Mouse (Mus musculus): ENCODE measurements around the gene Gramd1b. TPM values are rescaled to one million over a fixed set of nuclear protein-coding genes. Genes with fewer than 3 reads are reported as not detected.

Gene Gramd1b
- total and polyA plus RNA-seq, 2 experiments from 2014 or later, result 3.2 to 17.4 TPM

DNA sequence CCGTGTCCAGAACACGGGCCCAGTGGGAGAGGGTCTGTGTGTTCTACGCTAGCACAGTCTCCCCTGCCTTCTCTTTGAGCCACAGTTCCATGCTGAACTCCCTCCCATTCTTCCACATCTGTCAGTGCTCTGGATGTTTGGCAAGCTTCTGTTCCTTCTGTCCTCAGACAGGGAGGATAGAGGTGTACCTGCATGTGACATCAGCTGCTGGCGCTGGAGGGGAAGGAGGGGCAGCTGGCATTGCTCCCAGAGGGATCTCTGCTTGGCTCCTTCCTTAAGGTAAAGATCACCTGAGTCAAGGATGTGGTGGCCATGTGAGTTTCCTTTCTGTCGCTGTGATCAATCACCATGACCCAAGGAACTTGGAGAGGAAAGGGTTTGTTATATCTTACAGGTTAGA, 129.4 kb downstream of the Gramd1b start:
- Histone ChIP-seq H3K27ac (ENCODE audit: low read depth) (no peak overlapping the region), H3K9me3 (replicated peaks; ENCODE audit: control insufficient read depth, low read length) (no peaks in the 10 kb centered on the region), H3K27me3 (ENCODE audit: control insufficient read depth, insufficient read depth, low read length) (no peaks in the 10 kb centered on the region), H3K36me3 (replicated peaks; ENCODE audit: control insufficient read depth, insufficient read depth, low read length) (no peaks in the 10 kb centered on the region), H3K9ac (replicated peaks; ENCODE audit: low read depth, low read length) (no peak overlapping the region), H3K4me2 (ENCODE audit: low read depth, low read length) (no peak overlapping the region), H3K4me1 (ENCODE audit: control insufficient read depth, insufficient read depth) (peaks cover 4% of the 10 kb centered on the region; the same call in 1 of the 2 replicates), H3K4me3 (ENCODE audit: low read depth, low read length) (no peak overlapping the region)
- TF ChIP-seq EP300 (IDR thresholded peaks at IDR 0.05; ENCODE audit: low read depth), result no peak
- TF ChIP-seq CTCF (IDR thresholded peaks at IDR 0.05; ENCODE audit: low read depth), result no peak
- 85% methylated on average over 5 of the region's 5 CpGs for WGBS
- DNase-seq (ENCODE audit: low spot score) (no peak), ATAC-seq (ENCODE audit: insufficient read depth, low read depth) (no peak)

DNA sequence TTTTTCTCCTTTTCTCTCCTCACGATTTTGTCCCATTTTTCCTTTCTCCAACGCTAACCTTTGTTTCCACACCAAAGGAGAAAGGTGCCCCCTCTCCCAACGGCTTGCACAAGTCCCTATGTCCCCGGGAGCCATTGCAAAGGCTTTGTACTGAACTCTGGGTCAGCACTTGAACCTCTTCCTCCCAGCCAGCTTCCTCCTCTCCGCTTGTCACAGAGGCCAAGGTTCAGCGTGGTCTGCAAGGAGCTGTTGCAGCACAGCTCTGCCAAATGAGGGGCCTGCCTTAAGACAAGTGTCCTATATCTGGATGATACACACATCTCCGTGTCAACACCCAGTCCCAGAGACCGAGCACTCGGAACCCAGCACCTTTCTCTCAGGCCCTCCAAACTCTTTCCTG, 130.3 kb downstream of the Gramd1b start:
- Histone ChIP-seq H3K4me3 (ENCODE audit: low read depth, low read length) (no peak overlapping the region), H3K9ac (replicated peaks; ENCODE audit: low read depth, low read length) (no peak overlapping the region), H3K27me3 (ENCODE audit: control insufficient read depth, insufficient read depth, low read length) (no peaks in the 10 kb centered on the region), H3K27ac (ENCODE audit: low read depth) (no peak overlapping the region), H3K4me1 (ENCODE audit: control insufficient read depth, insufficient read depth) (peaks cover 4% of the 10 kb centered on the region; the same call in 1 of the 2 replicates), H3K9me3 (replicated peaks; ENCODE audit: control insufficient read depth, low read length) (no peaks in the 10 kb centered on the region), H3K4me2 (ENCODE audit: low read depth, low read length) (no peak overlapping the region), H3K36me3 (replicated peaks; ENCODE audit: control insufficient read depth, insufficient read depth, low read length) (no peaks in the 10 kb centered on the region)
- TF ChIP-seq CTCF (IDR thresholded peaks at IDR 0.05; ENCODE audit: low read depth), result no peak
- no peak for TF ChIP-seq EP300 (IDR thresholded peaks at IDR 0.05; ENCODE audit: low read depth)
- 58% methylated on average over 9 of the region's 9 CpGs for WGBS
- ATAC-seq (ENCODE audit: insufficient read depth, low read depth) (no peak), DNase-seq (ENCODE audit: low spot score) (no peak)

DNA sequence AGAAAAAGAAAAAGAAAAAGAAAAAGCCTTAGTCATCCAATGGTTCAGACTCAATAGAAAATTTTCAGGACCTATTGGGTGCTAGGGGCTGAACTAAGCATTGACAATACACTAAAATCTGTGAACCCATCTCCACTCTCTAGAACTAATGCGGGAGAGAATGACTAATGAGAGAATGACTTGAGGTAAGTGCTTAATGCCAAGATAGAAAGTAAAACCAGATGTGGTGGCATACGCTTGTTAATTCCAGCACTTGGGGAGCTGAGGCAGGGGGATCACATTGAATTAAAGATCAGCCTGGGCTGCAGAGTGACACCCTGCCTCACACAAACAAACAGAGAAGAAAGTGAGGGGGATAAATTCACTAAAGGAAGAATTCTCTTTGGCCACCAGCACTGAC, 131.0 kb downstream of the Gramd1b start:
- Histone ChIP-seq H3K9me3 (replicated peaks; ENCODE audit: control insufficient read depth, low read length) (no peaks in the 10 kb centered on the region), H3K4me1 (ENCODE audit: control insufficient read depth, insufficient read depth) (peaks cover 4% of the 10 kb centered on the region; the same call in 1 of the 2 replicates), H3K4me3 (ENCODE audit: low read depth, low read length) (no peak overlapping the region), H3K36me3 (replicated peaks; ENCODE audit: control insufficient read depth, insufficient read depth, low read length) (no peaks in the 10 kb centered on the region), H3K9ac (replicated peaks; ENCODE audit: low read depth, low read length) (no peak overlapping the region), H3K27ac (ENCODE audit: low read depth) (no peak overlapping the region), H3K27me3 (ENCODE audit: control insufficient read depth, insufficient read depth, low read length) (no peaks in the 10 kb centered on the region), H3K4me2 (ENCODE audit: low read depth, low read length) (no peak overlapping the region)
- TF ChIP-seq EP300 (IDR thresholded peaks at IDR 0.05; ENCODE audit: low read depth) (no peak), CTCF (IDR thresholded peaks at IDR 0.05; ENCODE audit: low read depth) (no peak)
- no peak for ATAC-seq (ENCODE audit: insufficient read depth, low read depth)
- no peak for DNase-seq (ENCODE audit: low spot score)
- 79% methylated on average over 2 of the region's 2 CpGs for WGBS

DNA sequence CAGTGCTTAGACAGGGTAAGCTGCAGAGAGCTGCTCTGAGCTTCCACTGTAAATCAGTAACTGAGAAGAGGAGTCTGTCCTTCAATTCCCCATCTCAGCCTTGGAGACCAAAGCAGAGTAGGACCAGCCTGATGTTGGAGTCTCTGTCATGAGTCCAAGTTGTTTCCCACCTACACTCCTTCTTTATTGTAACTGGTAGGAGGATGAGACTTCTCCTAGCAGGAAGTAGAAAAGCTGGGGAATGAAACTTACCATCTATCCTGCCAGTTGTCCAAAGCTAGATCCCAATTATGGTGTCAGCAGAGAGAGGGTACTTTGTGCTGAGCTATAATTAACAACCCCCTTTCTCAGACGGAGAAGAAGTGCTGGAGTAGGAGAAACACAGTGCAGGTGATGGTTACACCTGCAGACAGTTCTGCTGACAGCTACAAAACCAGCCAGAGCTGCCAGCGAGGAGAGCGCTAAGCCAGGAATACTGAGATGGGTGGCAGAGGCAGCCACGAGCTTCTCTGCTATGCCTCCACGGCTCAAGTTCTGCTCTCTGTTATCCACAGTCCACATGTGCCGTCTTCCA, 131.7 kb downstream of the Gramd1b start:
- H3K36me3 ChIP-seq (replicated peaks; ENCODE audit: control insufficient read depth, insufficient read depth, low read length), result no peaks in the 10 kb centered on the region
- H3K27me3 ChIP-seq (ENCODE audit: control insufficient read depth, insufficient read depth, low read length), result no peaks in the 10 kb centered on the region
- ATAC-seq (ENCODE audit: insufficient read depth, low read depth) (no peak), DNase-seq (ENCODE audit: low spot score) (no peak)
- H3K9ac ChIP-seq (replicated peaks; ENCODE audit: low read depth, low read length), result no peak overlapping the region
- no peak overlapping the region for H3K4me2 ChIP-seq (ENCODE audit: low read depth, low read length)
- H3K27ac ChIP-seq (ENCODE audit: low read depth), result no peak overlapping the region
- no peak overlapping the region for H3K4me3 ChIP-seq (ENCODE audit: low read depth, low read length)
- WGBS, result 61% methylated on average over 6 of the region's 6 CpGs
- H3K9me3 ChIP-seq (replicated peaks; ENCODE audit: control insufficient read depth, low read length), result no peaks in the 10 kb centered on the region
- H3K4me1 ChIP-seq (ENCODE audit: control insufficient read depth, insufficient read depth), result peaks cover 4% of the 10 kb centered on the region; the same call in 1 of the 2 replicates
- TF ChIP-seq EP300 (IDR thresholded peaks at IDR 0.05; ENCODE audit: low read depth), result no peak
- no peak for TF ChIP-seq CTCF (IDR thresholded peaks at IDR 0.05; ENCODE audit: low read depth)

DNA sequence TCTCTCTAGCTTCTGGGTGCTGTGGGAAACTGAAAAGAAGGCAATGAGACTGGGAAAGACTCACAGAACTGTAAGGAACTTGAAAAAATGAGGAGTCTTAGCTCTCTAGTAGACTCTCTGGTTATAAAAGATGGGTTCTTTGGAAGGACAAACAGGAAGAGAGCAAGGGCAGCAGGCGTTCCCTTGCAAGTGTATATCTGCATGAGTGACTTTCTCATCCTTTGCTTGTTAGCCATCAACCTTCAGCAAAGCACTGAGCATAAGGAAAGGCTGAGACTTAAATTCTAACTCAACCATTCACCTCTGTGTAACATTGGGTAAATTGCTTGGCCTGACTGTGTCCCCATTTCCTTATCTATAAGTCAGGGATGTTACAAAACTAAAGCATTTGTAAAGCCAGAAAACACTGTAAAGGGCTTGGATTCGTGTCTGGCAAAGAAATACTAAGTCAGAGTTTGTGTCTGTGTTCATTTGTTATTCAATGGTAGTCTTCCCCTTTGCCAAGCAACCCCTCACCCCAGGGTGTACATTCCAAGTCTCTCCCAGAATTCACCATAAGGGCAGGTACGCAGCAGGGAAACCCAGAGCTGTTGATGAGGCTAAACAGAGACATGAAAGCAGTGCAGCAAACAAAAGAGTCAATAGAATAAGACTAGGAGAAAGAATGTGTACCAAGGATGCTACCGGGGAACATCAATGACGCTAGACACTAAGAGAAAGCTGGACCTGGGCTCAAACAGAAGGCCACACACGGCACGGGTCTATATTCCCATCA, 133.5 kb downstream of the Gramd1b start:
- H3K9me3 ChIP-seq (replicated peaks; ENCODE audit: control insufficient read depth, low read length), result no peaks in the 10 kb centered on the region
- no peak overlapping the region for H3K4me2 ChIP-seq (ENCODE audit: low read depth, low read length)
- H3K4me1 ChIP-seq (ENCODE audit: control insufficient read depth, insufficient read depth), result peaks cover 4% of the 10 kb centered on the region; the same call in 1 of the 2 replicates
- no peaks in the 10 kb centered on the region for H3K27me3 ChIP-seq (ENCODE audit: control insufficient read depth, insufficient read depth, low read length)
- ATAC-seq (ENCODE audit: insufficient read depth, low read depth), result no peak
- no peak overlapping the region for H3K27ac ChIP-seq (ENCODE audit: low read depth)
- H3K36me3 ChIP-seq (replicated peaks; ENCODE audit: control insufficient read depth, insufficient read depth, low read length), result no peaks in the 10 kb centered on the region
- no peak for TF ChIP-seq CTCF (IDR thresholded peaks at IDR 0.05; ENCODE audit: low read depth)
- no peak for TF ChIP-seq EP300 (IDR thresholded peaks at IDR 0.05; ENCODE audit: low read depth)
- WGBS, result 77% methylated on average over 7 of the region's 7 CpGs
- H3K4me3 ChIP-seq (ENCODE audit: low read depth, low read length), result no peak overlapping the region
- no peak overlapping the region for H3K9ac ChIP-seq (replicated peaks; ENCODE audit: low read depth, low read length)
- DNase-seq (ENCODE audit: low spot score), result no peak

All from heart, postnatal 0 days (tissue).